Mouse (Mus musculus) MEL (cell line): ENCODE data around the gene Mchr1. TPM values are rescaled to one million over a fixed set of nuclear protein-coding genes. Genes with fewer than 3 reads are reported as not detected.

Experiments
- DNase-seq: peaks from one replicate; pipeline ENCODE4 v3.0.0; 2011; ENCODE audit warnings: low read depth, low spot score
- H3K27ac ChIP-seq: 2 replicates; pipeline ENCODE4 v1.5.1; 2012; ENCODE audit warnings: low read depth, mild to moderate bottlenecking, control low read depth, low read length, moderate library complexity; ENCODE audit not compliant: control insufficient read depth
- H3K27me3 ChIP-seq, 2 experiments: fragments of 150-350 bp in 1 of 2; sonication (generic) in 1 of 2; 2 replicates each; pipeline ENCODE4 v1.6.1; 2012; ENCODE audit warnings: low read length in 2 of 2, mild to moderate bottlenecking in 2 of 2, improper control_type of control experiment in 1 of 2, moderate library complexity in 1 of 2; ENCODE audit not compliant: insufficient read depth in 2 of 2, control insufficient read depth in 1 of 2
- H3K36me3 ChIP-seq, 2 experiments: 2 replicates each; pipeline ENCODE4 v1.6.1; 2012 to 2014; ENCODE audit warnings: low read length in 2 of 2, improper control_type of control experiment in 1 of 2, inconsistent platforms in 1 of 2, mild to moderate bottlenecking in 1 of 2; ENCODE audit not compliant: insufficient read depth in 2 of 2, control insufficient read depth in 1 of 2
- H3K4me1 ChIP-seq, 2 experiments: fragments of 150-350 bp in 1 of 2; sonication (generic) in 1 of 2; 2 replicates each; pipeline ENCODE4 v1.6.1; 2012; ENCODE audit warnings: low read length in 2 of 2, improper control_type of control experiment in 1 of 2, mild to moderate bottlenecking in 1 of 2; ENCODE audit not compliant: insufficient read depth in 2 of 2, control insufficient read depth in 1 of 2
- H3K4me3 ChIP-seq, 2 experiments: fragments of 150-350 bp in 1 of 2; sonication (generic) in 1 of 2; 2 replicates each; pipeline ENCODE4 v1.5.1; 2012; ENCODE audit warnings: low read depth in 2 of 2, low read length in 2 of 2, mild to moderate bottlenecking in 2 of 2, moderate library complexity in 2 of 2, control low read depth in 1 of 2, improper control_type of control experiment in 1 of 2; ENCODE audit not compliant: control insufficient read depth in 1 of 2, insufficient read depth in 1 of 2
- H3K79me2 ChIP-seq: 2 replicates; pipeline ENCODE4 v1.6.1; 2012; ENCODE audit warnings: mild to moderate bottlenecking, low read length, moderate library complexity; ENCODE audit not compliant: control insufficient read depth, poor library complexity, insufficient read depth
- H3K9ac ChIP-seq: 2 replicates; pipeline ENCODE4 v1.6.1; 2012; ENCODE audit warnings: low read depth, mild to moderate bottlenecking, control low read depth, low read length, moderate library complexity; ENCODE audit not compliant: control insufficient read depth, poor library complexity, severe bottlenecking
- H3K9me3 ChIP-seq: fragments of 150-350 bp; sonication (generic); replicated peaks from 2 replicates; pipeline ENCODE4 v1.6.1; 2012; ENCODE audit warnings: mild to moderate bottlenecking, low read length, improper control_type of control experiment, moderate library complexity; ENCODE audit not compliant: insufficient read depth
- CHD2 ChIP-seq: IDR thresholded peaks from 2 replicates; pipeline ENCODE4 v1.6.1; 2011; ENCODE audit warnings: low read length, improper control_type of control experiment
- CTCF ChIP-seq, 3 experiments: IDR thresholded peaks in 2 of 3; conservative IDR thresholded peaks in 1 of 3; 2 replicates each; pipeline ENCODE4 v1.5.1; 2011 to 2012; ENCODE audit warnings: low read length in 3 of 3, low read depth in 2 of 3, mild to moderate bottlenecking in 2 of 3, improper control_type of control experiment in 1 of 3, inconsistent platforms in 1 of 3, mixed read lengths in 1 of 3, moderate library complexity in 1 of 3; ENCODE audit not compliant: control insufficient read depth in 1 of 3, insufficient read depth in 1 of 3, poor library complexity in 1 of 3, severe bottlenecking in 1 of 3
- E2F4 ChIP-seq: IDR thresholded peaks from 2 replicates; pipeline ENCODE4 v1.6.1; 2011; ENCODE audit warnings: low read depth, low read length, improper control_type of control experiment, borderline replicate concordance
- GABPA ChIP-seq: IDR thresholded peaks from 2 replicates; pipeline ENCODE4 v1.6.1; 2012; ENCODE audit warnings: low read depth, mild to moderate bottlenecking, inconsistent platforms, low read length, improper control_type of control experiment, moderate library complexity
- HCFC1 ChIP-seq: IDR thresholded peaks from 2 replicates; pipeline ENCODE4 v1.6.1; 2012; ENCODE audit warnings: low read depth, mild to moderate bottlenecking, inconsistent platforms, low read length, improper control_type of control experiment, moderate library complexity
- JUND ChIP-seq: IDR thresholded peaks from 2 replicates; pipeline ENCODE4 v1.6.1; 2011; ENCODE audit warnings: low read depth, mild to moderate bottlenecking, improper control_type of control experiment, low read length
- MAZ ChIP-seq: IDR thresholded peaks from 2 replicates; pipeline ENCODE4 v1.6.1; 2012; ENCODE audit warnings: low read depth, mild to moderate bottlenecking, inconsistent platforms, low read length, improper control_type of control experiment
- MEF2A ChIP-seq: IDR thresholded peaks from 2 replicates; pipeline ENCODE4 v1.6.1; 2014; ENCODE audit warnings: low read depth, mild to moderate bottlenecking, inconsistent platforms, low read length, improper control_type of control experiment; ENCODE audit not compliant: poor library complexity, insufficient replicate concordance, severe bottlenecking; ENCODE audit errors: extremely low read depth
- MXI1 ChIP-seq: IDR thresholded peaks from 2 replicates; pipeline ENCODE4 v1.6.1; 2011; ENCODE audit warnings: mild to moderate bottlenecking, low read depth, low read length, improper control_type of control experiment
- MYB ChIP-seq: IDR thresholded peaks from 2 replicates; pipeline ENCODE4 v1.6.1; 2011; ENCODE audit warnings: mild to moderate bottlenecking, low read depth, low read length, improper control_type of control experiment
- NELFE ChIP-seq: IDR thresholded peaks from 2 replicates; pipeline ENCODE4 v1.6.1; 2011; ENCODE audit warnings: low read depth, low read length, improper control_type of control experiment
- NRF1 ChIP-seq: IDR thresholded peaks from 2 replicates; pipeline ENCODE4 v1.6.1; 2014; ENCODE audit warnings: low read depth, mild to moderate bottlenecking, inconsistent platforms, low read length, improper control_type of control experiment, moderate library complexity; ENCODE audit not compliant: poor library complexity, insufficient read depth, severe bottlenecking
- POLR2A ChIP-seq, 2 experiments: IDR thresholded peaks; 2 replicates each; pipeline ENCODE4 v1.6.1; 2011 to 2012; ENCODE audit warnings: low read length in 2 of 2, mild to moderate bottlenecking in 2 of 2, control low read depth in 1 of 2, improper control_type of control experiment in 1 of 2, low read depth in 1 of 2, moderate library complexity in 1 of 2; ENCODE audit not compliant: control insufficient read depth in 1 of 2, insufficient read depth in 1 of 2, poor library complexity in 1 of 2
- RAD21 ChIP-seq: IDR thresholded peaks from 2 replicates; pipeline ENCODE4 v1.6.1; 2011; ENCODE audit warnings: mild to moderate bottlenecking, low read depth, low read length, improper control_type of control experiment
- RCOR1 ChIP-seq: IDR thresholded peaks from 2 replicates; pipeline ENCODE4 v1.6.1; 2012; ENCODE audit warnings: low read depth, mild to moderate bottlenecking, inconsistent platforms, low read length, improper control_type of control experiment
- SIN3A ChIP-seq: IDR thresholded peaks from 2 replicates; pipeline ENCODE4 v1.6.1; 2012; ENCODE audit warnings: low read length, improper control_type of control experiment, inconsistent platforms
- SMC3 ChIP-seq: IDR thresholded peaks from 2 replicates; pipeline ENCODE4 v1.6.1; 2011; ENCODE audit warnings: low read depth, low read length, improper control_type of control experiment
- TCF12 ChIP-seq: IDR thresholded peaks from 2 replicates; pipeline ENCODE4 v1.6.1; 2014; ENCODE audit warnings: low read depth, mild to moderate bottlenecking, inconsistent platforms, low read length, improper control_type of control experiment, moderate library complexity
- USF1 ChIP-seq: IDR thresholded peaks from 2 replicates; pipeline ENCODE4 v1.6.1; 2014; ENCODE audit warnings: low read depth, mild to moderate bottlenecking, inconsistent platforms, low read length, improper control_type of control experiment, moderate library complexity
- ZKSCAN1 ChIP-seq: IDR thresholded peaks from 2 replicates; pipeline ENCODE4 v1.6.1; 2012; ENCODE audit warnings: low read depth, mild to moderate bottlenecking, inconsistent platforms, low read length, improper control_type of control experiment, moderate library complexity
- ZMIZ1 ChIP-seq: IDR thresholded peaks from 2 replicates; pipeline ENCODE4 v1.6.1; 2012; ENCODE audit warnings: low read depth, mild to moderate bottlenecking, inconsistent platforms, low read length, improper control_type of control experiment, moderate library complexity
- ZNF384 ChIP-seq: IDR thresholded peaks from 2 replicates; pipeline ENCODE4 v1.6.1; 2012; ENCODE audit warnings: low read depth, mild to moderate bottlenecking, inconsistent platforms, low read length, improper control_type of control experiment
- polyA plus RNA-seq, 2 experiments: library from polyadenylated mRNA; stranded (reverse) in 1 of 2; unstranded in 1 of 2; fragments of >175 nt in 1 of 2; fragments of >200 nt in 1 of 2; gene quantifications; 2 replicates each; pipeline versions ENCODE4 v1.2.1 to v1.2.4; 2012; ENCODE audit warnings: low replicate concordance in 2 of 2, low read depth in 1 of 2; ENCODE audit not compliant: insufficient read length in 2 of 2, insufficient read depth in 1 of 2, missing spikeins in 1 of 2
- total RNA-seq: library from RNA; depleted of rRNA; stranded (reverse); fragments of 300-350 nt; gene quantifications from 2 replicates; pipeline ENCODE4 v1.2.3, GENCODE M21; 2012

Gene Mchr1
- total and polyA plus RNA-seq, 3 experiments = not detected

GRCm38 (mm10) chr15:81246890-81247289, 11.6 kb downstream of the Mchr1 start:
- no peak overlapping the region for H3K27ac ChIP-seq
- no peak for DNase-seq
- no peaks in the 10 kb centered on the region for H3K4me1 ChIP-seq
- no peaks in the 10 kb centered on the region for H3K9me3 ChIP-seq
- H3K36me3 ChIP-seq = no peaks in the 10 kb centered on the region
- no peaks in the 10 kb centered on the region for H3K79me2 ChIP-seq
- TF ChIP-seq MEF2A = no peak
- TF ChIP-seq NELFE = no peak
- TF ChIP-seq POLR2A (IDR thresholded peaks at IDR 0.05; ENCODE audit: control insufficient read depth in 1 of 2, insufficient read depth in 1 of 2, low read depth in 1 of 2, low read length in 2 of 2, poor library complexity in 1 of 2) = no peak
- TF ChIP-seq USF1 = no peak
- no peak for TF ChIP-seq CTCF (IDR thresholded peaks at IDR 0.05 in 2 of 3, conservative IDR thresholded peaks at IDR 0.05 in 1 of 3; ENCODE audit: control insufficient read depth in 1 of 3, insufficient read depth in 1 of 3, low read depth in 2 of 3, low read length in 3 of 3, poor library complexity in 1 of 3, severe bottlenecking in 1 of 3)
- TF ChIP-seq GABPA = no peak
- TF ChIP-seq MAZ = no peak
- no peak for TF ChIP-seq SIN3A
- TF ChIP-seq CHD2 = no peak
- no peak for TF ChIP-seq ZKSCAN1
- TF ChIP-seq TCF12 = no peak
- TF ChIP-seq HCFC1 = no peak
- TF ChIP-seq ZMIZ1 = no peak
- no peak for TF ChIP-seq ZNF384
- no peak for TF ChIP-seq E2F4
- no peak for TF ChIP-seq JUND
- no peak for TF ChIP-seq MXI1
- no peak for TF ChIP-seq NRF1
- no peak for TF ChIP-seq MYB
- H3K4me3 ChIP-seq = no peak overlapping the region
- no peak overlapping the region for H3K9ac ChIP-seq
- H3K27me3 ChIP-seq = peaks cover 9 to 15% of the 10 kb centered on the region in 2 experiments

- H3K79me2 ChIP-seq = no peaks in the 10 kb centered on the region
- H3K9ac ChIP-seq = no peak overlapping the region
- DNase-seq = no peak
- H3K36me3 ChIP-seq = no peaks in the 10 kb centered on the region
- no peak overlapping the region for H3K4me3 ChIP-seq
- H3K9me3 ChIP-seq = no peaks in the 10 kb centered on the region
- H3K27ac ChIP-seq = no peak overlapping the region
- peaks cover 12 to 15% of the 10 kb centered on the region in 2 experiments for H3K27me3 ChIP-seq
- TF ChIP-seq SMC3 (no peak), RAD21 (no peak), RCOR1 (no peak), USF1 (no peak)
- H3K4me1 ChIP-seq = no peaks in the 10 kb centered on the region
Observed at GRCm38 (mm10) chr15:81247583-81248340, 12.5 kb downstream of the Mchr1 start.
